Mouse (Mus musculus) heart, embryonic 14.5 days (tissue): ENCODE data around the gene Insig1. TPM values are rescaled to one million over a fixed set of nuclear protein-coding genes. Genes with fewer than 3 reads are reported as not detected.

Experiments
- ATAC-seq: fragments of 200-750 bp; cut with Nextera tagmentation; 2 replicates; pipeline ENCODE4 v1.8.0; 2017; ENCODE audit warnings: low read depth, moderate TSS enrichment; ENCODE audit not compliant: insufficient number of reproducible peaks, insufficient read depth, low FRiP score
- H3K27ac ChIP-seq, 2 experiments: fragments of 200-500 bp in 1 of 2; fragments of 300-500 bp in 1 of 2; sonication (generic) in 1 of 2; replicated peaks in 1 of 2; 2 replicates each; pipeline ENCODE4 v1.5.1; 2012 to 2014; ENCODE audit warnings: low read depth in 2 of 2, low read length in 2 of 2, control low read depth in 1 of 2, mild to moderate bottlenecking in 1 of 2, mixed read lengths in 1 of 2; ENCODE audit not compliant: control insufficient read depth in 1 of 2, insufficient read depth in 1 of 2
- H3K27me3 ChIP-seq: fragments of 300-500 bp; sonication (generic); 2 replicates; pipeline ENCODE4 v1.6.1; 2014; ENCODE audit warnings: mild to moderate bottlenecking, low read length, control low read depth; ENCODE audit not compliant: control insufficient read depth, insufficient read depth
- H3K36me3 ChIP-seq: fragments of 300-500 bp; sonication (generic); 2 replicates; pipeline ENCODE4 v1.6.1; 2014; ENCODE audit warnings: mild to moderate bottlenecking, control low read depth, low read length, mixed read lengths; ENCODE audit not compliant: control insufficient read depth, insufficient read depth
- H3K4me1 ChIP-seq, 2 experiments: fragments of 200-500 bp in 1 of 2; fragments of 300-500 bp in 1 of 2; sonication (generic) in 1 of 2; 2 replicates each; pipeline ENCODE4 v1.6.1; 2012 to 2014; ENCODE audit warnings: low read length in 2 of 2, control low read depth in 1 of 2, mixed read lengths in 1 of 2; ENCODE audit not compliant: control insufficient read depth in 2 of 2, insufficient read depth in 2 of 2
- H3K4me2 ChIP-seq: fragments of 300-500 bp; sonication (generic); 2 replicates; pipeline ENCODE4 v1.6.1; 2014; ENCODE audit warnings: mild to moderate bottlenecking, low read length
- H3K4me3 ChIP-seq, 2 experiments: fragments of 200-500 bp in 1 of 2; fragments of 300-500 bp in 1 of 2; sonication (generic) in 1 of 2; 2 replicates each; pipeline ENCODE4 v1.5.1; 2012 to 2014; ENCODE audit warnings: low read length in 2 of 2, mild to moderate bottlenecking in 2 of 2, control low read depth in 1 of 2, low read depth in 1 of 2, moderate library complexity in 1 of 2; ENCODE audit not compliant: control insufficient read depth in 1 of 2, insufficient read depth in 1 of 2
- H3K9ac ChIP-seq: fragments of 300-500 bp; sonication (generic); 2 replicates; pipeline ENCODE4 v1.6.1; 2014; ENCODE audit warnings: mild to moderate bottlenecking, low read length
- H3K9me3 ChIP-seq: fragments of 300-500 bp; sonication (generic); 2 replicates; pipeline ENCODE4 v1.6.1; 2016; ENCODE audit warnings: low read length, control low read depth; ENCODE audit not compliant: control insufficient read depth
- WGBS: fragments of 180-500 bp; shearing (Covaris S2); extraction: QIAGEN DNeasy Blood & Tissue Kit; methylation state at CpG from one replicate; pipeline ENCODE4 v1.1.7; 2014; 5-methylcytosine and 5-hydroxymethylcytosine counted together
- polyA plus RNA-seq: library from polyadenylated mRNA; unstranded; fragments of >200 nt; fragmentation: Nextera tagmentation; extraction: Ambion mirVana; gene quantifications from 2 replicates; pipeline ENCODE4 v1.2.1, GENCODE M21; 2014

Insig1 gene
- polyA plus RNA-seq, 1 experiment from 2014 or later = 26.6 TPM

- 64% methylated on average over 6 of the region's 6 CpGs for WGBS
- H3K27me3 ChIP-seq = 0 out of 2 replicates have a peak, but pooled peaks cover 3% of the 10 kb centered on the region
- no peak for ATAC-seq
These were observed 23.7 kb downstream of the Insig1 start for GRCm38 (mm10) chr5:28094846-28095245.

GRCm38 (mm10) chr5:28095671-28096070 lies 24.5 kb downstream of the Insig1 start:
- Histone ChIP-seq H3K27me3 (0 out of 2 replicates have a peak, but pooled peaks cover 3% of the 10 kb centered on the region), H3K4me3 (no peak overlapping the region), H3K36me3 (no peaks in the 10 kb centered on the region), H3K4me1 (no peaks in the 10 kb centered on the region), H3K27ac (no peak overlapping the region), H3K4me2 (no peak overlapping the region), H3K9me3 (no peaks in the 10 kb centered on the region), H3K9ac (no peak overlapping the region)
- 60% methylated on average over 2 of the region's 2 CpGs for WGBS
- no peak for ATAC-seq

More at GRCm38 (mm10) chr5:28094846-28095245, 23.7 kb downstream of the Insig1 start:
- Histone ChIP-seq H3K9ac (no peak overlapping the region), H3K4me3 (no peak overlapping the region), H3K4me1 (no peaks in the 10 kb centered on the region), H3K27ac (no peak overlapping the region), H3K36me3 (no peaks in the 10 kb centered on the region), H3K9me3 (no peaks in the 10 kb centered on the region), H3K4me2 (no peak overlapping the region)

GRCm38 (mm10) chr5:28106966-28107365 lies 35.8 kb downstream of the Insig1 start:
- no peaks in the 10 kb centered on the region for H3K4me1 ChIP-seq
- H3K4me2 ChIP-seq = no peak overlapping the region
- WGBS = 64% methylated on average over 4 of the region's 4 CpGs
- peaks cover 3% of the 10 kb centered on the region; the same call in 1 of the 2 replicates for H3K27me3 ChIP-seq
- ATAC-seq = no peak
- H3K4me3 ChIP-seq = no peak overlapping the region
- no peak overlapping the region for H3K9ac ChIP-seq
- no peaks in the 10 kb centered on the region for H3K36me3 ChIP-seq
- H3K27ac ChIP-seq = no peak overlapping the region
- H3K9me3 ChIP-seq = no peaks in the 10 kb centered on the region

GRCm38 (mm10) chr5:28107974-28108373 lies 36.8 kb downstream of the Insig1 start:
- no peak overlapping the region for H3K4me3 ChIP-seq
- no peaks in the 10 kb centered on the region for H3K4me1 ChIP-seq
- H3K27me3 ChIP-seq = 0 out of 2 replicates have a peak, but pooled peaks cover 3% of the 10 kb centered on the region
- no peaks in the 10 kb centered on the region for H3K9me3 ChIP-seq
- H3K27ac ChIP-seq = no peak overlapping the region
- WGBS = 69% methylated on average over 6 of the region's 6 CpGs
- H3K36me3 ChIP-seq = no peaks in the 10 kb centered on the region
- no peak overlapping the region for H3K4me2 ChIP-seq
- H3K9ac ChIP-seq = no peak overlapping the region
- no peak for ATAC-seq

- WGBS = 40% methylated on average over 2 of the region's 2 CpGs
- Histone ChIP-seq H3K9ac (no peak overlapping the region), H3K9me3 (no peaks in the 10 kb centered on the region), H3K36me3 (no peaks in the 10 kb centered on the region), H3K4me3 (no peak overlapping the region), H3K27ac (no peak overlapping the region), H3K4me1 (no peaks in the 10 kb centered on the region), H3K4me2 (no peak overlapping the region), H3K27me3 (no peaks in the 10 kb centered on the region)
- no peak for ATAC-seq
These were observed 39.7 kb downstream of the Insig1 start for GRCm38 (mm10) chr5:28110881-28111280.

- no peak overlapping the region for H3K4me2 ChIP-seq
- no peak overlapping the region for H3K9ac ChIP-seq
- no peaks in the 10 kb centered on the region for H3K9me3 ChIP-seq
- no peak overlapping the region; a peak in 1 of 4 replicates for H3K4me3 ChIP-seq
- 0 out of 4 replicates have a peak, but pooled peaks cover 0 to 4% of the 10 kb centered on the region in 2 experiments for H3K4me1 ChIP-seq
- no peak overlapping the region for H3K27ac ChIP-seq
- peaks cover 59% of the 10 kb centered on the region for H3K27me3 ChIP-seq
- no peaks in the 10 kb centered on the region for H3K36me3 ChIP-seq
- 10% methylated on average over 13 of the region's 13 CpGs for WGBS
- ATAC-seq = no peak
These were observed 46.2 kb downstream of the Insig1 start for GRCm38 (mm10) chr5:28117251-28117880.

- no peak overlapping the region for H3K9ac ChIP-seq
- H3K9me3 ChIP-seq = no peaks in the 10 kb centered on the region
- peaks cover 65% of the 10 kb centered on the region for H3K27me3 ChIP-seq
- ATAC-seq = no peak
- no peaks in the 10 kb centered on the region for H3K36me3 ChIP-seq
- no peak overlapping the region for H3K27ac ChIP-seq
- H3K4me2 ChIP-seq = peak overlapping the region; percentile 72
- WGBS = under 1% methylated on average over 30 of the region's 30 CpGs
- peak overlapping the region; percentile 37 to 39 for H3K4me3 ChIP-seq
- 0 out of 4 replicates have a peak, but pooled peaks cover 0 to 4% of the 10 kb centered on the region in 2 experiments for H3K4me1 ChIP-seq
These were observed 46.8 kb downstream of the Insig1 start for GRCm38 (mm10) chr5:28117882-28118530.
